Mouse (Mus musculus) liver, embryonic 12.5 days (tissue): ENCODE data around the gene Marc1. TPM values are rescaled to one million over a fixed set of nuclear protein-coding genes. Genes with fewer than 3 reads are reported as not detected.

Experiments
- ATAC-seq: fragments of 200-750 bp; cut with Nextera tagmentation; 2 replicates; pipeline ENCODE4 v1.8.0; 2017; ENCODE audit warnings: moderate number of reproducible peaks, mild to moderate bottlenecking, moderate library complexity
- H3K27ac ChIP-seq: fragments of 300-500 bp; sonication (generic); 2 replicates; pipeline ENCODE4 v1.5.1; 2016; ENCODE audit warnings: mild to moderate bottlenecking
- H3K27me3 ChIP-seq: fragments of 300-500 bp; sonication (generic); replicated peaks from 2 replicates; pipeline ENCODE4 v1.6.1; 2016; ENCODE audit warnings: mild to moderate bottlenecking, moderate library complexity
- H3K36me3 ChIP-seq: fragments of 300-500 bp; sonication (generic); 2 replicates; pipeline ENCODE4 v1.6.1; 2016; ENCODE audit warnings: mild to moderate bottlenecking, moderate library complexity
- H3K4me1 ChIP-seq: fragments of 300-500 bp; sonication (generic); 2 replicates; pipeline ENCODE4 v1.6.1; 2016
- H3K4me2 ChIP-seq: fragments of 300-500 bp; sonication (generic); 2 replicates; pipeline ENCODE4 v1.6.1; 2016; ENCODE audit warnings: mild to moderate bottlenecking, moderate library complexity
- H3K4me3 ChIP-seq: fragments of 300-500 bp; sonication (generic); 2 replicates; pipeline ENCODE4 v1.5.1; 2016; ENCODE audit warnings: mild to moderate bottlenecking, moderate library complexity
- H3K9ac ChIP-seq: fragments of 300-500 bp; sonication (generic); 2 replicates; pipeline ENCODE4 v1.6.1; 2016; ENCODE audit warnings: mild to moderate bottlenecking, moderate library complexity
- H3K9me3 ChIP-seq: fragments of 300-500 bp; sonication (generic); replicated peaks from 2 replicates; pipeline ENCODE4 v1.6.1; 2016; ENCODE audit warnings: mild to moderate bottlenecking, moderate library complexity
- WGBS: fragments of 180-500 bp; shearing (Covaris S2); methylation state at CpG from one replicate; pipeline ENCODE4 v1.1.7; 2016; ENCODE audit not compliant: insufficient replicate concordance; 5-methylcytosine and 5-hydroxymethylcytosine counted together
- microRNA counts: library from miRNA; unstranded; fragments of <30 nt; microRNA quantifications from one replicate; lab custom pipeline; 2017
- microRNA-seq: library from miRNA; unstranded; fragments of <30 nt; microRNA quantifications from one replicate; pipeline ENCODE4, GENCODE M21; 2017
- polyA plus RNA-seq: library from polyadenylated mRNA; unstranded; fragments of >200 nt; fragmentation: Nextera tagmentation; extraction: Ambion mirVana; gene quantifications from 2 replicates; pipeline ENCODE4 v1.2.1, GENCODE M21; 2016

The Marc1 gene
- polyA plus RNA-seq, 1 experiment from 2014 or later, result 7.3 TPM

GRCm38 (mm10) chr1:184750114-184750664 is 60.9 kb downstream of the Marc1 start:
- no peak for ATAC-seq
- Histone ChIP-seq H3K4me3 (no peak overlapping the region), H3K4me1 (no peaks in the 10 kb centered on the region), H3K9me3 (no peaks in the 10 kb centered on the region), H3K27ac (no peak overlapping the region), H3K36me3 (no peaks in the 10 kb centered on the region), H3K4me2 (no peak overlapping the region), H3K9ac (no peak overlapping the region), H3K27me3 (no peaks in the 10 kb centered on the region; the same call in 1 of the 2 replicates)
- 62% methylated on average over 11 of the region's 11 CpGs for WGBS

DNA sequence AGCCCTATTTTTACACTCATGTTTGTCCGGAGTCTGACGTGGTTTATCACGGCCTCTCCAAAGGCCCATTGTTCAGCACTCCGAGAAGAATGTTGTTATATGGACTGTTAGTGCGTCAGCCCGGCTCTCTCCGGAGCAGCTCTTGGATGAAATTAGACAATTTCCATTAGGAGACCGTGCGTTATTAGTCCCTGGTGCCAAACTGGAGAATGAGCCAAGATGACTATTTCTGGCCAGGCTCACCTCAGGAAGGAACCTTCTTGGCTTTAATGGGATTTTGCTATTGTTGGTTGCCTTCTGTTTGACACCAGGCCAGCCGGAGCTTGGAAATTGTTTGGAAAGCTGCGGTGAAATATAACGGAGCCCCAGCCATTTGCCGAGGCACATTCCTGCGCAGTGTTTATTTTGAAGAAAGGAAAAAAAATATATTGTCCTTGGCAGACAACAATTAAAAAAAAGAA is 62.4 kb downstream of the Marc1 start:
- Histone ChIP-seq H3K27ac (no peak overlapping the region), H3K9ac (no peak overlapping the region), H3K27me3 (no peaks in the 10 kb centered on the region; the same call in 1 of the 2 replicates), H3K4me3 (no peak overlapping the region), H3K9me3 (no peaks in the 10 kb centered on the region), H3K4me1 (no peaks in the 10 kb centered on the region), H3K36me3 (no peaks in the 10 kb centered on the region), H3K4me2 (no peak overlapping the region)
- no peak for ATAC-seq
- 69% methylated on average over 14 of the region's 14 CpGs for WGBS

- no peak overlapping the region for H3K4me3 ChIP-seq
- no peaks in the 10 kb centered on the region for H3K36me3 ChIP-seq
- H3K4me1 ChIP-seq, result peaks cover 20% of the 10 kb centered on the region
- H3K9me3 ChIP-seq, result no peaks in the 10 kb centered on the region
- 2% methylated on average over 12 of the region's 14 CpGs for WGBS
- no peak overlapping the region for H3K9ac ChIP-seq
- no peak overlapping the region for H3K27ac ChIP-seq
- ATAC-seq, result 0 out of 2 replicates have a peak, but pooled peaks have one; percentile 17
- H3K27me3 ChIP-seq, result peaks cover 70% of the 10 kb centered on the region
- no peak overlapping the region for H3K4me2 ChIP-seq
Observed at GRCm38 (mm10) chr1:184737876-184738479, 73.1 kb downstream of the Marc1 start.

DNA sequence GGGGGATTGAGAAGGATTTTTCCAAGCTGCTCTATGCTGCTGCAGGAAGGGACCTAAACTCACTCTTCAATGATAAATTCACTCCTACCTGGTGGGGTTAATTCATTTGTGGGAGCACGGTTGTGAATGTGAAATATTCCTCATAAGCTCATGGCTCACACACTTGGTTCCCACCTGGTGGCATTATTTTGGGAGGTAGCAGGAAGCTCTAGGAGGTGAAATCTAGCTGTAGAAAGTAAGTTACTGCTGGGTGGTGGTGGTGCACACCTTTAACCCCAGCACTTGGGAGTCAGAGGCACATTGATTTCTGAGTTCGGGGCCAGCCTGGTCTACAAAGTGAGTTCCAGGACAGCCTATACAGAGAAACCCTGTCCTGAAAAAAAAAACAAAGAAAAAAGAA is 73.9 kb downstream of the Marc1 start:
- H3K4me1 ChIP-seq, result peaks cover 24% of the 10 kb centered on the region
- no peak overlapping the region for H3K9ac ChIP-seq
- H3K27me3 ChIP-seq, result peaks cover 76% of the 10 kb centered on the region
- ATAC-seq, result no peak
- WGBS, result 41% methylated on average over 2 of the region's 2 CpGs
- H3K4me3 ChIP-seq, result no peak overlapping the region
- H3K27ac ChIP-seq, result no peak overlapping the region
- H3K36me3 ChIP-seq, result no peaks in the 10 kb centered on the region
- H3K9me3 ChIP-seq, result no peaks in the 10 kb centered on the region
- H3K4me2 ChIP-seq, result no peak overlapping the region

MicroRNAs encoded within 50 kb of the gene (microRNA counts, 519-probe panel; counts per million panel counts)
- microRNA mmu-miR-1981 (lab: Ali Mortazavi, UCI), result 582 counts per million, percentile 70 among the panel's probes with 10 or more counts

Small RNA genes lying within 50 kb of the gene (microRNA-seq; reads per million reads assigned to microRNA genes)
- 237 reads per million, percentile 58 among the genes with 10 or more reads in this experiment for gene Mir1981

Other genes starting within 250 kb of the Marc1 start
- gene Hlx, start 78.7 kb downstream of the Marc1 start, polyA plus RNA-seq, result 26.5 and 31.2 TPM in 2 replicates
- 171 and 178 TPM in 2 replicates for gene Marc2, start 35.1 kb upstream of the Marc1 start, polyA plus RNA-seq
- gene C130074G19Rik, start 71.9 kb upstream of the Marc1 start, polyA plus RNA-seq, result 1.2 and 1.3 TPM in 2 replicates
- gene Mark1, start 188.3 kb upstream of the Marc1 start, polyA plus RNA-seq, result 0.30 and 0.42 TPM in 2 replicates